Mouse (Mus musculus) activated CD4-positive, CD25-positive, alpha-beta regulatory T cell, adult 4 months (primary cell): ENCODE measurements around the gene Slc30a4. TPM values are rescaled to one million over a fixed set of nuclear protein-coding genes. Genes with fewer than 3 reads are reported as not detected.

Experiments used
- ATAC-seq: one replicate; pipeline ENCODE4 v1.8.0; 2017
- polyA plus RNA-seq, 2 experiments: library from polyadenylated mRNA; unstranded; fragments of 100-300 nt; shearing (Covaris generic); gene quantifications; one replicate each; pipeline ENCODE4 v1.2.1; 2017

The Slc30a4 gene
- under 1 TPM; 0.51 to 0.79 TPM for polyA plus RNA-seq

DNA sequence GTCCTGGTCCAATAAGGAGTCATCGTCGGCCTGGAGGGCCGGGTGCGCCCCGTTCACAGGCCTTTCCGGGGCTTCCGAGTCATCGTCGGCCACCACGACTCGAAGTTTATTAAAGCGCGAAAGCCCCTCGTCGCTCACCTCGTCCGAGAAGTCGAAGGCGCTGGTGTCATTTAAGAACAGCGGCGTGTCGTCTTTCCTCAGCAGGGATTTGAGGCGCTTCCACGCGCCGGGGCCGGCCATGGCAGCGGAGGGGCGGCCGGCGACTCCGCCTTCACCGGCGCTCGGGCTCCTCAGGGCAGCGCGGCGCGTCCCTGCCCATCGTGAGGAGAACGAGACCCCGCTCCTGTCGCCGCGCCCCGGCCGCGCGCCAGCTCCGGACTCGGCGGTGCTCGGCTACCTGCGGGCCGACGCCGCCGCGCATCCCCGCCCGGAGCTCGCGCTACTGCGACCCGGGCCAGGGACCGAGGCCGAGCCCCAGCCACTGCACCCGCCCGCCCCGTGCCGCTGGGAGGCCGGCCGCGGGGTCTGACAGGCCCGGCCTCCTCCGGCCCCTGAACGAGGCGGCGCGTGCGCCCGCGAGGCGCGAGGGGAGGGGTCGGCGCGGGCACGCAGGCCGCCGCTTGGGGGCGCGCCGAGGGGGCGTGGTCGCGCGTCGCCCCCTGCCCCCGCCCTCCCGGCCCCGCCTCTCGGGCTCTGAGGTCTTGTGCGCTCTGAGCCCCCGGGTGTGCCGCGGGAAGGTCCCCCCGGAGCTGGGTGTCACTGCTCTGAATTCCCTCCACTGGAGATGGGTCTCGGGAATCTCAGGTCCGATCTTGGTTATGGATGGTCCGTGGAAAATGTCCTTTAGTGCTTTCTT is at the start of gene Slc30a4:
TSS of gene Slc30a4 (minus strand) at position 483 of the 856 bp plus-strand sequence.
- peak; percentile 40 for ATAC-seq

- no peak for ATAC-seq
Observed at GRCm38 (mm10) chr2:122746461-122746860, 44.0 kb upstream of the Slc30a4 start.

- ATAC-seq, result no peak
Observed at GRCm38 (mm10) chr2:122739023-122739422, 36.6 kb upstream of the Slc30a4 start.

DNA sequence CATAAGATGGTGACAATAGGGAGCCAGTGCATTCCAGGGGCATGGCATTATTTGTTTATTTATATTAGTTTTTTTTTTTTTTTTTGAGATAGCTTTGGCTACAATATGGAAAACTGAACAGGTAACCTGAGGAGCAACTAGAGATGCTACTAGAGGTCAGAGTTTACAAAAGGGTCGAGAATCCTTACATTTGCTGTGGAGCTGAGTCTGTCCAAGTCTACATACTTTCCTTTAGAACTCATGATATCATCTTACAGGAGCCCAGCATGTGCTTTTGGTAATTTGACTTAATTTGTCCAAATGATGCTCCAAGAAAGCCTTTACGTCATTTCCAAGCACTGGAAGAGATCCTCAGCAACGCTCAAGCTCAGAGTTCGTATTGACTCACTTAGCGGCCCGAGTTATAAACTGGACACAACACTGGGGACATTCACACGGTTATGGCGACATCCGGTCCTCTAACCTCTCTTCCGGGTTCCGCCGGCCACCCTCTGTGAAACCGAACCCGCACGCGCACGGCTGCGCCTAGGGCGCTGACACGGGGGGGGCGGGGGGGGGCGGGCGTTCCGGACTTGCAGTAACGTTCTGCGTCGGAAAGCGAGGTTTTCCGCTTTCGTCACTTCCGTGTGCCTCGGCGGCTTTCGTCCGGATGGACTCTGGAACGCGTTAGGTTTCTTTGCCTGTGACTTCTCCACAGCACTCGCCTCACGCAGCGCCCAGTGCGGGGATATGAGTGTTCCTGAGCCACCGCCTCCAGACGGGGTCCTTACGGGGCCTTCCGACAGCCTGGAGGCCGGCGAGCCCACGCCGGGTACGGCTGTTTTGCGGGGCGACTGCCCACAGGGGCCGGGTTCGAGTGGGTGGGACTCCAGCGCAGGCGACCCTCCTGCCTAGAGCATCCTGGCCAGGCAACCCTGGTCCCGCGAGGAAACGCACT is 35.7 kb upstream of the Slc30a4 start, which contains the start of gene Bloc1s6:
TSS of gene Bloc1s6 (plus strand) at position 610 of the 937 bp plus-strand sequence.
- peak; percentile 88 for ATAC-seq

DNA sequence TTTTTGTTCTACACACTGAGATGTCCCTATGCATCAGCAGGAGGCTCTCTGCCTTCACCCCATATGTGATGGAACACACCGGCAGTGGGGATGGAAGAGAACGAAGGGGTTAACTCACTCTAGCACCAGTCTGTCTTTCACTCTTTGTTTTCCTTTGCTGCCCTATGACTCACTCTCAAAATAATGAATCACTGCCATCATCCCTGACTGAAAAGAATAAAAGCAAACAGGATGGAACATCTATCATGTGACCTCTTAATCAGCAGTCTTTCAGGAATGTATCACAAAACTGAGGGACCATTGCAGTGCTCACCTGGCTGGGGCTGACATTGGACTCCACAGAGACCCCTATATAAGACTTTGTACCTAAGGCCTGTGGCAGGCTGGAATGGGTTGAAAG is 29.0 kb upstream of the Slc30a4 start:
- ATAC-seq, result no peak

- peak; percentile 32 for ATAC-seq
Observed at GRCm38 (mm10) chr2:122725604-122726003, 23.1 kb upstream of the Slc30a4 start.

- ATAC-seq, result no peak
Observed at GRCm38 (mm10) chr2:122720564-122720963, 18.1 kb upstream of the Slc30a4 start.

DNA sequence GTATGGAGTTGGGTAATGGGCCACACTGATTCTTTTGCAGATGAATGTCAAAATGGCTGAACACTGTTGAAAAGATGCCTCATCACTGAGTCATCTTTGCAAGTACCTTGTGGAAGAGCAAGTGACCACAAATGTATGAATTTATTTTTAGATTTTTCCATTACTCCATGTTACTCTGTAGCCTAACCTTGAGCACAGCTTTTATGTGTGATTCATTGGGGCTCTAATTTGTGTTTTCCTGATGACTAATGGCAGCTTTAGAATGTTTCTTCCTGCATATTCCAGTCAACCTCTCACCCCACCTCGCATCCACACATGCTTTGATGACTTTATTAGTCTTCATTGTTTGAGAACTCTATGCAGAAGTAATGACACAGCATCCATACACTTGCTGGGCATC is 16.8 kb upstream of the Slc30a4 start:
- ATAC-seq, result no peak

- ATAC-seq, result no peak
Observed at GRCm38 (mm10) chr2:122716301-122716842, 13.9 kb upstream of the Slc30a4 start.

GRCm38 (mm10) chr2:122715148-122715692 is 12.8 kb upstream of the Slc30a4 start:
- no peak for ATAC-seq

DNA sequence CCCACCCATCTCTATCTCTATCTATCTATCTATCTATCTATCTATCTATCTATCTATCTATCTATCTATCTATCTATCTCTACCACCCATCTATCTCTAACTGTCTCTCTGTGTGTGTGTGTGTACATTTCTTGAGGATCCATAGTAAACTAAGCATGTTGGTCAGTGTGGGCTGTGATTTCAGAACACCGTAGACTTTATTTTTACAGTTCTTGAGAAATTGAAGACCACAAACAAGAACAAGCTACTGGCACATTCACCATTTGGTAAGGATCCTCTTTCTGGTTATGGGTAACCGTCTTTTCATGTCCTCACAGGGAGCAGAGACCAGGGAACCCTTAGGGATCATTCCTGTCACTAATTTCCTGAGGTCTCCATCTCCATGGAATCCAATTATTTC is 10.4 kb upstream of the Slc30a4 start:
- no peak for ATAC-seq

DNA sequence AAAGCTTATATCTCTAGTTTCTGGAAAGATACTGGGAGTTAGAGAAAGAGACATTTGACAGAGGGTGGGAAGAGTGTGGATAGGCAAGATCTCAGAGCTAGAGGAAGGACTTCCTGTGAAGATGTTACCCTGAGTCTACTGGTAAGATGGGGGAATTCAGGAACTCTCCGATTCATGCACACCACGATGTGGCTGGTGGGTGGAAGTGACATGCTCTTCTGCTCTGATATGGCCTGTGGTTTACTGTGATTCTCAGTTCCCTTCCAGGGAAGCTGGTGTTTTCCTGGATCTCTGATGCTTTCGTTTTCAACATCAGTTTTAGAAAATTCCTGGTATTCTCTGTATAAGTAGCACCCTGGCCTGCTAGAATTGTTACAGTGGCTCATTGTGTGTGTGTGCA is 9.4 kb upstream of the Slc30a4 start:
- ATAC-seq, result no peak

GRCm38 (mm10) chr2:122709156-122709555 is 6.7 kb upstream of the Slc30a4 start:
- ATAC-seq, result no peak

DNA sequence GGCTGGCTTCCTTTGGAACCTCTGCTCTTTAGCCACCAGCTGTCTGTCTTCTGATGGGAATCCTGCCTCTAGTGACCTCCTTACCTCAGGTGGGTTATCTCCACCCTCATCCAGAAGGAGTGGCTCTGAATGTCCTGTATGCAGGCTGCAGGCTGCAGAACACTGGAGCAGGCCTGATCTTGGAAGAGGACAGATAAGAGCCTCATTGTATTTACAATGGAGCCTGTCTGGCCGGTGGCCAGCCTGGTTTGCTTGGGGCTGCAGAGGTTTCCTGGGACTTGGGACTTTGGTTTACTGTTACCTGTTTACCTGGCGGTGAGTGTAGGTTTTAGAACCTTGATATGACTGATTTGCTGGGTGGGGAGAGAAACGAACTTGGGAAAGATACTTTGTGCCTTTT is 5.6 kb upstream of the Slc30a4 start:
- no peak for ATAC-seq

- no peak for ATAC-seq
Observed at GRCm38 (mm10) chr2:122704572-122704971, 2.1 kb upstream of the Slc30a4 start.

- ATAC-seq, result no peak
Observed at GRCm38 (mm10) chr2:122701871-122702180, 637 bp downstream of the Slc30a4 start.

GRCm38 (mm10) chr2:122701012-122701411 is 1.5 kb downstream of the Slc30a4 start:
- ATAC-seq, result no peak

- no peak for ATAC-seq
Observed at GRCm38 (mm10) chr2:122697526-122697925, 4.9 kb downstream of the Slc30a4 start.

- no peak for ATAC-seq
Observed at GRCm38 (mm10) chr2:122686665-122687064, 15.8 kb downstream of the Slc30a4 start.

- no peak for ATAC-seq
Observed at GRCm38 (mm10) chr2:122683641-122684040, 18.8 kb downstream of the Slc30a4 start.

DNA sequence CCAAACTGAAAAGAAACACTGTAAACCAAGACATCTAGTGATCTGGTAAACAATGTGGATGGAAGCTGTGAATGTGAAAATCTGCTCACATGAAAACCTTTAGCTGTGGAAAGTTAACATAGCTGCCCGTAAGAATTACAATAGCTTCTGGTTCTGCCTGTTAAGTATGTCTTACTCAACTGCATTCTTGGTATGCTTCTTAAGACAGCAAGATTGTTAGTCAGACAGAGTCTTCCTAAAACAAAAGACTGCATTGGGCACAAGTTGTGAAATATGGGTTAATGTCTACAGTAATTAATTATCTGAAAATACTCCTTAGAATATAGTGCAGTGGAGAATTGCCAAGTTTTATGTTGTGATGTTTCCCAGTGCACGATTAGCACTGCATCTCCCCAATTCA is 19.9 kb downstream of the Slc30a4 start:
- no peak for ATAC-seq

GRCm38 (mm10) chr2:122681379-122682137 is 20.9 kb downstream of the Slc30a4 start:
- ATAC-seq, result no peak
